Mouse (Mus musculus) thymus, postnatal 0 days (tissue): ENCODE data around the gene Rftn1. TPM values are rescaled to one million over a fixed set of nuclear protein-coding genes. Genes with fewer than 3 reads are reported as not detected.

Experiments
- DNase-seq: peaks from one replicate; pipeline ENCODE4 v3.0.0-alpha.2; 2015; ENCODE audit warnings: low spot score
- polyA plus RNA-seq: library from polyadenylated mRNA; unstranded; fragments of >200 nt; fragmentation: Nextera tagmentation; extraction: Ambion mirVana; gene quantifications from 2 replicates; pipeline ENCODE4 v1.2.1, GENCODE M21; 2015

The Rftn1 gene
- polyA plus RNA-seq, 1 experiment from 2014 or later = 66.6 TPM

DNA sequence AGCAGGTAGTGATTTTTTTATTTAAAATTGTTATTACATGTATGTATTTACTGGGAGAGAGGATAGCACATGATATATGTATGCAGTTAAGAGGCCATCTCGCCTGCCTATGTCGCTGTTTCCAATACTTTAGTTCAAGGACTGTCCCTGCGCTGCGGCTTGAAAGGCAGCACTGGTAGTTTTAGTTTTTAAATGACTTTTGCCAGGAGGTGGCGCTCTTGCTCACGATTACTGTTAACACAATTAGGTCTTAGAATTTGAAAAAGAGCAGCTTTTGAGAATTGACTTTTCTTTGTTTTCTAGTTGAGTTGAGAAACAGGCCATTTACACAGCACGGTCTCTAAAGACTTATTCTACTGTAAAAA, 239.0 kb downstream of the Rftn1 start:
- peak; percentile 82 for DNase-seq

DNA sequence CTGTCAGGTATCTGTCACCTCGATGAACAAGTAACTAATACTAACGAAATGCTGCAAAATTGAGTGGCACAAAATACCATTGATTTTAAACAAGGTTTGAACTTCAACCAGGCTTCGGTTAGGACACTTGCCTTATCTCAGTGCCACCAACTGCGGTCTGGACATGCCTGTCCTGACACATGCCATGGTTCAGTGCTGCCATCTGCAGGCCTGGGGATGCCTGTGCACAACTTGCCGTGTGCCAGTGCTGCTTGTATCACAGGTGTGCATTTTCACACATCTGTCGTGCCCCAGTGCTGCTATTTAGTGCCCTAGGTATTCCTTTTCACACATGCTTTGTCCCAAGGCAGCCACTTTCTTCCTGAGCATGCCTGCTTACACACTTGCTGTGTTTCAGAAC, 247.8 kb downstream of the Rftn1 start:
- peak; percentile 17 for DNase-seq

Other genes with a start within 250 kb of the Rftn1 start
- gene Dazl, start 103.0 kb upstream of the Rftn1 start, polyA plus RNA-seq = 0.75 and 0.79 TPM in 2 replicates